Mouse (Mus musculus): Measurements from ENCODE around the gene Selenon.

Gene Selenon

GRCm38 (mm10) chr4:134551494-134552316 is at the start of gene Selenon:
Selenon (minus strand) TSS chr4:134552166.
- no peak for DNase-seq (ENCODE audit: low read depth, low spot score)

GRCm38 (mm10) chr4:134601404-134601803 is 49.4 kb upstream of the Selenon start:
- DNase-seq (ENCODE audit: low read depth, low spot score): no peak

GRCm38 (mm10) chr4:134600777-134601176 is 48.8 kb upstream of the Selenon start:
- DNase-seq (ENCODE audit: low read depth, low spot score): no peak

- no peak for DNase-seq (ENCODE audit: low read depth, low spot score)
Observed at GRCm38 (mm10) chr4:134600060-134600459, 48.1 kb upstream of the Selenon start.

GRCm38 (mm10) chr4:134596816-134597692 is 45.1 kb upstream of the Selenon start:
- no peak for DNase-seq (ENCODE audit: low read depth, low spot score)

GRCm38 (mm10) chr4:134594731-134595439 is 42.9 kb upstream of the Selenon start:
- no peak for DNase-seq (ENCODE audit: low read depth, low spot score)

- DNase-seq (ENCODE audit: low read depth, low spot score): no peak
Observed at GRCm38 (mm10) chr4:134592442-134592841, 40.5 kb upstream of the Selenon start.

- no peak for DNase-seq (ENCODE audit: low read depth, low spot score)
Observed at GRCm38 (mm10) chr4:134591506-134592061, 39.6 kb upstream of the Selenon start.

GRCm38 (mm10) chr4:134590227-134590926 is 38.4 kb upstream of the Selenon start:
- no peak for DNase-seq (ENCODE audit: low read depth, low spot score)

GRCm38 (mm10) chr4:134589786-134590185 is 37.8 kb upstream of the Selenon start:
- DNase-seq (ENCODE audit: low read depth, low spot score): no peak

GRCm38 (mm10) chr4:134588951-134589350 is 37.0 kb upstream of the Selenon start:
- DNase-seq (ENCODE audit: low read depth, low spot score): no peak

GRCm38 (mm10) chr4:134588287-134588686 is 36.3 kb upstream of the Selenon start:
- DNase-seq (ENCODE audit: low read depth, low spot score): no peak

GRCm38 (mm10) chr4:134587636-134588197 is 35.8 kb upstream of the Selenon start:
- no peak for DNase-seq (ENCODE audit: low read depth, low spot score)

GRCm38 (mm10) chr4:134586631-134587030 is 34.7 kb upstream of the Selenon start:
- DNase-seq (ENCODE audit: low read depth, low spot score): no peak

- no peak for DNase-seq (ENCODE audit: low read depth, low spot score)
Observed at GRCm38 (mm10) chr4:134586126-134586525, 34.2 kb upstream of the Selenon start.

- no peak for DNase-seq (ENCODE audit: low read depth, low spot score)
Observed at GRCm38 (mm10) chr4:134583513-134583912, 31.5 kb upstream of the Selenon start.

GRCm38 (mm10) chr4:134581365-134581764 is 29.4 kb upstream of the Selenon start:
- DNase-seq (ENCODE audit: low read depth, low spot score): no peak

GRCm38 (mm10) chr4:134580351-134581148 is 28.6 kb upstream of the Selenon start:
- no peak for DNase-seq (ENCODE audit: low read depth, low spot score)

- no peak for DNase-seq (ENCODE audit: low read depth, low spot score)
Observed at GRCm38 (mm10) chr4:134579620-134580019, 27.7 kb upstream of the Selenon start.

GRCm38 (mm10) chr4:134579212-134579611 is 27.2 kb upstream of the Selenon start:
- DNase-seq (ENCODE audit: low read depth, low spot score): no peak
